Mouse (Mus musculus) olfactory bulb, adult 2 months (tissue): ENCODE results near the gene Gimap8. TPM values are rescaled to one million over a fixed set of nuclear protein-coding genes. Genes with fewer than 3 reads are reported as not detected.

Experiments
- H3K27ac ChIP-seq: fragments of 200-500 bp; 2 replicates; pipeline ENCODE4 v1.5.1; 2012; ENCODE audit warnings: low read depth, low read length; ENCODE audit not compliant: insufficient read depth
- H3K4me1 ChIP-seq: fragments of 200-500 bp; 2 replicates; pipeline ENCODE4 v1.6.1; 2012; ENCODE audit warnings: low read length; ENCODE audit not compliant: control insufficient read depth, insufficient read depth
- H3K4me3 ChIP-seq: fragments of 200-500 bp; 2 replicates; pipeline ENCODE4 v1.5.1; 2012; ENCODE audit warnings: mild to moderate bottlenecking, low read depth, low read length, moderate library complexity; ENCODE audit not compliant: insufficient read depth
- CTCF ChIP-seq: fragments of 200-500 bp; IDR thresholded peaks from 2 replicates; pipeline ENCODE4 v1.5.1; 2012; ENCODE audit warnings: low read depth, mild to moderate bottlenecking, low read length, moderate library complexity; ENCODE audit not compliant: insufficient read depth
- POLR2A ChIP-seq: fragments of 200-500 bp; IDR thresholded peaks from 2 replicates; pipeline ENCODE4 v1.6.1; 2012; ENCODE audit warnings: mild to moderate bottlenecking, low read depth, low read length, moderate library complexity; ENCODE audit not compliant: insufficient read depth
- WGBS: fragments of 180-500 bp; shearing (Covaris S2); methylation state at CpG from one replicate; pipeline ENCODE4 v1.1.7; 2018; 5-methylcytosine and 5-hydroxymethylcytosine counted together
- polyA plus RNA-seq: library from polyadenylated mRNA; stranded (reverse); fragments of >200 nt; gene quantifications from 2 replicates; pipeline ENCODE4 v1.2.4, GENCODE M21; 2012; ENCODE audit warnings: low replicate concordance; ENCODE audit not compliant: missing spikeins, insufficient read depth, insufficient read length

Gene Gimap8
- polyA plus RNA-seq, 1 experiment = not detected

GRCm38 (mm10) chr6:48635105-48635504, 11.9 kb upstream of the Gimap8 start:
- H3K4me1 ChIP-seq = peaks cover 2% of the 10 kb centered on the region; the same call in 1 of the 2 replicates
- 94% methylated on average over 2 of the region's 2 CpGs for WGBS
- TF ChIP-seq POLR2A (no peak), CTCF (no peak)

GRCm38 (mm10) chr6:48636515-48636914, 10.5 kb upstream of the Gimap8 start:
- Histone ChIP-seq H3K27ac (no peak overlapping the region), H3K4me3 (no peak overlapping the region), H3K4me1 (peaks cover 2% of the 10 kb centered on the region; the same call in 1 of the 2 replicates)
- TF ChIP-seq POLR2A (no peak), CTCF (no peak)
- 71% methylated on average over 6 of the region's 6 CpGs for WGBS

More at GRCm38 (mm10) chr6:48635105-48635504, 11.9 kb upstream of the Gimap8 start:
- no peak overlapping the region for H3K27ac ChIP-seq
- no peak overlapping the region for H3K4me3 ChIP-seq

- Histone ChIP-seq H3K27ac (no peak overlapping the region), H3K4me1 (peaks cover 2% of the 10 kb centered on the region; the same call in 1 of the 2 replicates), H3K4me3 (no peak overlapping the region)
- TF ChIP-seq CTCF = no peak
- no peak for TF ChIP-seq POLR2A
- WGBS = 61% methylated on average over 6 of the region's 6 CpGs
These were observed 9.1 kb upstream of the Gimap8 start for GRCm38 (mm10) chr6:48637811-48638500.

GRCm38 (mm10) chr6:48638553-48638952, 8.5 kb upstream of the Gimap8 start:
- TF ChIP-seq CTCF = no peak
- TF ChIP-seq POLR2A = no peak
- H3K4me1 ChIP-seq = peaks cover 2% of the 10 kb centered on the region; the same call in 1 of the 2 replicates
- 66% methylated on average over 2 of the region's 2 CpGs for WGBS
- H3K27ac ChIP-seq = no peak overlapping the region
- H3K4me3 ChIP-seq = no peak overlapping the region

GRCm38 (mm10) chr6:48641391-48641790, 5.6 kb upstream of the Gimap8 start:
- WGBS = 87% methylated on average over 6 of the region's 6 CpGs
- no peak overlapping the region for H3K27ac ChIP-seq
- peaks cover 2% of the 10 kb centered on the region; the same call in 1 of the 2 replicates for H3K4me1 ChIP-seq
- TF ChIP-seq POLR2A (no peak), CTCF (no peak)
- H3K4me3 ChIP-seq = no peak overlapping the region

GRCm38 (mm10) chr6:48642764-48643292, 4.2 kb upstream of the Gimap8 start:
- Histone ChIP-seq H3K4me3 (no peak overlapping the region), H3K27ac (no peak overlapping the region), H3K4me1 (peaks cover 4% of the 10 kb centered on the region; the same call in 1 of the 2 replicates)
- WGBS = 20% methylated on average over 4 of the region's 4 CpGs
- no peak for TF ChIP-seq CTCF
- no peak for TF ChIP-seq POLR2A

- 9% methylated on average over 12 of the region's 12 CpGs for WGBS
- no peak overlapping the region for H3K4me3 ChIP-seq
- H3K27ac ChIP-seq = no peak overlapping the region
- H3K4me1 ChIP-seq = 0 out of 2 replicates have a peak, but pooled peaks cover 4% of the 10 kb centered on the region
- TF ChIP-seq CTCF (peak; percentile 20; the same call in 1 of the 2 replicates), POLR2A (no peak)
These were observed 1.2 kb upstream of the Gimap8 start for GRCm38 (mm10) chr6:48645660-48646308.

GRCm38 (mm10) chr6:48646309-48646690, 734 bp upstream of the Gimap8 start:
- WGBS = 83% methylated on average over 4 of the region's 4 CpGs
- TF ChIP-seq CTCF = no peak
- no peak for TF ChIP-seq POLR2A
- no peak overlapping the region for H3K4me3 ChIP-seq
- 0 out of 2 replicates have a peak, but pooled peaks cover 4% of the 10 kb centered on the region for H3K4me1 ChIP-seq
- no peak overlapping the region for H3K27ac ChIP-seq

GRCm38 (mm10) chr6:48647611-48648010, 577 bp downstream of the Gimap8 start:
- H3K4me1 ChIP-seq = 0 out of 2 replicates have a peak, but pooled peaks cover 4% of the 10 kb centered on the region
- H3K4me3 ChIP-seq = no peak overlapping the region
- TF ChIP-seq CTCF = no peak
- no peak overlapping the region for H3K27ac ChIP-seq
- WGBS = 86% methylated on average over 2 of the region's 2 CpGs

GRCm38 (mm10) chr6:48648779-48649178, 1.7 kb downstream of the Gimap8 start:
- TF ChIP-seq CTCF (no peak), POLR2A (no peak)

More at GRCm38 (mm10) chr6:48648779-48649178, 1.7 kb downstream of the Gimap8 start:
- H3K27ac ChIP-seq = no peak overlapping the region
- 90% methylated on average over 4 of the region's 4 CpGs for WGBS
- no peak overlapping the region for H3K4me3 ChIP-seq
- 0 out of 2 replicates have a peak, but pooled peaks cover 4% of the 10 kb centered on the region for H3K4me1 ChIP-seq
